Mouse (Mus musculus): ENCODE results near the gene Med28. TPM values are rescaled to one million over a fixed set of nuclear protein-coding genes. Genes with fewer than 3 reads are reported as not detected.

Med28 gene
- polyA plus RNA-seq, 1 experiment, result 149 TPM

GRCm38 (mm10) chr5:45496042-45496441, 24.0 kb upstream of the Med28 start:
- no peak for TF ChIP-seq CTCF (IDR thresholded peaks at IDR 0.05; ENCODE audit: control insufficient read depth, insufficient read depth, low read length)
- TF ChIP-seq POLR2A (IDR thresholded peaks at IDR 0.05; ENCODE audit: borderline replicate concordance, control insufficient read depth, low read depth, low read length), result no peak
- no peak overlapping the region for H3K4me3 ChIP-seq (replicated peaks; ENCODE audit: control insufficient read depth, low read depth, low read length)
- no peaks in the 10 kb centered on the region for H3K4me1 ChIP-seq (ENCODE audit: control insufficient read depth, insufficient read depth, low read length)
- no peak overlapping the region for H3K27ac ChIP-seq (ENCODE audit: control insufficient read depth, insufficient read depth, low read depth, low read length, poor library complexity)

- Histone ChIP-seq H3K4me3 (replicated peaks; ENCODE audit: control insufficient read depth, low read depth, low read length) (no peak overlapping the region), H3K4me1 (ENCODE audit: control insufficient read depth, insufficient read depth, low read length) (no peaks in the 10 kb centered on the region), H3K27ac (ENCODE audit: control insufficient read depth, insufficient read depth, low read depth, low read length, poor library complexity) (no peak overlapping the region)
- WGBS, result 74% methylated on average over 4 of the region's 4 CpGs
- no peak for TF ChIP-seq POLR2A (IDR thresholded peaks at IDR 0.05; ENCODE audit: borderline replicate concordance, control insufficient read depth, low read depth, low read length)
- TF ChIP-seq CTCF (IDR thresholded peaks at IDR 0.05; ENCODE audit: control insufficient read depth, insufficient read depth, low read length), result no peak
These were observed 23.6 kb upstream of the Med28 start for GRCm38 (mm10) chr5:45496479-45496878.

GRCm38 (mm10) chr5:45496930-45497550, 23.0 kb upstream of the Med28 start:
- 87% methylated on average over 12 of the region's 12 CpGs for WGBS
- Histone ChIP-seq H3K27ac (ENCODE audit: control insufficient read depth, insufficient read depth, low read depth, low read length, poor library complexity) (no peak overlapping the region), H3K4me3 (replicated peaks; ENCODE audit: control insufficient read depth, low read depth, low read length) (no peak overlapping the region)

GRCm38 (mm10) chr5:45497564-45497963, 22.5 kb upstream of the Med28 start:
- Histone ChIP-seq H3K4me1 (ENCODE audit: control insufficient read depth, insufficient read depth, low read length) (no peaks in the 10 kb centered on the region), H3K27ac (ENCODE audit: control insufficient read depth, insufficient read depth, low read depth, low read length, poor library complexity) (no peak overlapping the region), H3K4me3 (replicated peaks; ENCODE audit: control insufficient read depth, low read depth, low read length) (no peak overlapping the region)
- WGBS, result 80% methylated on average over 5 of the region's 5 CpGs
- no peak for TF ChIP-seq CTCF (IDR thresholded peaks at IDR 0.05; ENCODE audit: control insufficient read depth, insufficient read depth, low read length)
- TF ChIP-seq POLR2A (IDR thresholded peaks at IDR 0.05; ENCODE audit: borderline replicate concordance, control insufficient read depth, low read depth, low read length), result no peak

More at GRCm38 (mm10) chr5:45496930-45497550, 23.0 kb upstream of the Med28 start:
- H3K4me1 ChIP-seq (ENCODE audit: control insufficient read depth, insufficient read depth, low read length), result no peaks in the 10 kb centered on the region
- no peak for TF ChIP-seq CTCF (IDR thresholded peaks at IDR 0.05; ENCODE audit: control insufficient read depth, insufficient read depth, low read length)
- no peak for TF ChIP-seq POLR2A (IDR thresholded peaks at IDR 0.05; ENCODE audit: borderline replicate concordance, control insufficient read depth, low read depth, low read length)

GRCm38 (mm10) chr5:45510071-45510470, 10.0 kb upstream of the Med28 start:
- WGBS, result 81% methylated on average over 7 of the region's 7 CpGs
- Histone ChIP-seq H3K4me3 (replicated peaks; ENCODE audit: control insufficient read depth, low read depth, low read length) (no peak overlapping the region), H3K4me1 (ENCODE audit: control insufficient read depth, insufficient read depth, low read length) (no peaks in the 10 kb centered on the region), H3K27ac (ENCODE audit: control insufficient read depth, insufficient read depth, low read depth, low read length, poor library complexity) (no peak overlapping the region)
- TF ChIP-seq CTCF (IDR thresholded peaks at IDR 0.05; ENCODE audit: control insufficient read depth, insufficient read depth, low read length) (no peak), POLR2A (IDR thresholded peaks at IDR 0.05; ENCODE audit: borderline replicate concordance, control insufficient read depth, low read depth, low read length) (no peak)

DNA sequence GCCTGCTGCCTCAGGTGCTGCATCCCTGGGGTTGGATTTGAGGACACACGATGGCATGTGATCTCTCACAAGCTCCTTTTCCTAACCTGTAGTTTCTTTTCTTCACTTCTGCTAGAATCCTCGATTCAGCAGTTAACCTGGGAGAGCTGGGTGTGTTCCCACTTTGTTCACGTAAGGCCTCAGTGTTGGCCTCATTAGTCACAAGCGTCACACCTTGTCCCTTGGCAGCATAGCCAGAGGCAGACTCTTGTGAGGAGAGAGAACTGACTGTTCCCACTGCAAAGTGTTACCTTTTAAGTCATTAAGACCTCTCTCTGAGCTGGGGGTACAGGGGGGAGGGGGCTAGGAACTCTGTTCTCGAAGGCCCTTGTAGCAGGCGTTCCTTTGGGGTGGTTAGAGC, 7.1 kb upstream of the Med28 start:
- no peak overlapping the region for H3K27ac ChIP-seq (ENCODE audit: control insufficient read depth, insufficient read depth, low read depth, low read length, poor library complexity)
- H3K4me1 ChIP-seq (ENCODE audit: control insufficient read depth, insufficient read depth, low read length), result no peaks in the 10 kb centered on the region
- TF ChIP-seq CTCF (IDR thresholded peaks at IDR 0.05; ENCODE audit: control insufficient read depth, insufficient read depth, low read length), result no peak
- no peak for TF ChIP-seq POLR2A (IDR thresholded peaks at IDR 0.05; ENCODE audit: borderline replicate concordance, control insufficient read depth, low read depth, low read length)
- WGBS, result 89% methylated on average over 6 of the region's 6 CpGs
- no peak overlapping the region for H3K4me3 ChIP-seq (replicated peaks; ENCODE audit: control insufficient read depth, low read depth, low read length)

DNA sequence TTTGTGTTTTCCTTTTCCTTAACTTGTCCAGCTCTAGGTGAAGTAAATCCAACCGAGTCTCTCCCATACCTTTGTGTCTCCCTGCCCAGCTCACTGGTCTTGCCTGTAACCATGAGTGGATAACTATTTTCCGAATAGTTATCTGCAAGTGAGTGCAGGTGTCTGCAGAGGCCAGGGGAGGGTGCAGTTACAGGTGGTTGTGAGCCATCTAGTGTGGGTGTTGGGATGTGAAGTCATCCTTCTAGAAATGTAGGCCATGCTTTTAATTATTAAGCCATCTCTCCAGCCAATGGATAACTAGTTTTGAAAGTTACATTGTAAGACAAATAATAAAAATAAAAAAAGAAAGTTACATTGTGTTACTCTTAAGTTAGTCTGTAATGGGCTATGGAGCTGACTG, 6.5 kb upstream of the Med28 start:
- TF ChIP-seq CTCF (IDR thresholded peaks at IDR 0.05; ENCODE audit: control insufficient read depth, insufficient read depth, low read length) (no peak), POLR2A (IDR thresholded peaks at IDR 0.05; ENCODE audit: borderline replicate concordance, control insufficient read depth, low read depth, low read length) (no peak)
- WGBS, result 82% methylated on average over 2 of the region's 2 CpGs
- no peak overlapping the region for H3K27ac ChIP-seq (ENCODE audit: control insufficient read depth, insufficient read depth, low read depth, low read length, poor library complexity)
- H3K4me3 ChIP-seq (replicated peaks; ENCODE audit: control insufficient read depth, low read depth, low read length), result no peak overlapping the region
- no peaks in the 10 kb centered on the region for H3K4me1 ChIP-seq (ENCODE audit: control insufficient read depth, insufficient read depth, low read length)

GRCm38 (mm10) chr5:45514599-45514998, 5.4 kb upstream of the Med28 start:
- no peak overlapping the region for H3K4me3 ChIP-seq (replicated peaks; ENCODE audit: control insufficient read depth, low read depth, low read length)
- no peak for TF ChIP-seq POLR2A (IDR thresholded peaks at IDR 0.05; ENCODE audit: borderline replicate concordance, control insufficient read depth, low read depth, low read length)
- no peak for TF ChIP-seq CTCF (IDR thresholded peaks at IDR 0.05; ENCODE audit: control insufficient read depth, insufficient read depth, low read length)
- 72% methylated on average over 1 of the region's 1 CpGs for WGBS
- H3K27ac ChIP-seq (ENCODE audit: control insufficient read depth, insufficient read depth, low read depth, low read length, poor library complexity), result no peak overlapping the region
- no peaks in the 10 kb centered on the region for H3K4me1 ChIP-seq (ENCODE audit: control insufficient read depth, insufficient read depth, low read length)
